Comparison of ENCODE assay signal across 8 mouse cellular contexts in genomic region chr7:30093918-30094415, GRCm38 (mm10). TPM values are rescaled to one million over a fixed set of nuclear protein-coding genes. Genes with fewer than 3 reads are reported as not detected.
DNase-seq lines count a peak whose midpoint lies in the region; ATAC-seq and TF ChIP-seq lines count a peak whose summit lies in the region.

No protein-coding gene starts in this region.

- peak overlapping the region; percentile 99 for H3K27ac ChIP-seq in gastrocnemius, adult 2 months
- H3K27ac ChIP-seq in forebrain, embryonic 15.5 days (replicated peaks): peak overlapping the region; percentile 99
- no peak overlapping the region for H3K27ac ChIP-seq in liver, embryonic 14.5 days

- DNase-seq in gastrocnemius, adult 2 months: no peak
- DNase-seq in gastrocnemius, adult 18-20 months (ENCODE audit: low spot score): no peak
- DNase-seq in liver, embryonic 14.5 days (ENCODE audit: low read depth in 3 of 3, low spot score in 3 of 3): no peak
- no peak for DNase-seq in B cell, adult 2 months
- DNase-seq in urinary bladder, adult 2 months (ENCODE audit: low spot score): no peak
- DNase-seq in kidney, adult 11 months: no peak

- peaks cover 3% of the 10 kb centered on the region; the same call in 1 of the 2 replicates for H3K36me3 ChIP-seq in E14TG2a.4 (ENCODE audit: insufficient read depth, low read length)
- peaks cover 5% of the 10 kb centered on the region; the same call in 1 of the 2 replicates for H3K36me3 ChIP-seq in forebrain, embryonic 15.5 days
- H3K36me3 ChIP-seq in liver, embryonic 14.5 days (replicated peaks; ENCODE audit: control insufficient read depth, insufficient read depth, low read depth): no peaks in the 10 kb centered on the region

- H3K9ac ChIP-seq in forebrain, embryonic 15.5 days (replicated peaks): no peak overlapping the region
- 0 out of 2 replicates have a peak overlapping the region, but pooled peaks have one; percentile 9 for H3K9ac ChIP-seq in liver, embryonic 14.5 days (replicated peaks)

- intact Hi-C loops in gastrocnemius, adult 2 months (cut with DNase I): loop anchor here (5.0 kb wide), 1 partner anchor 187 kb away; the partner anchor contains the start of genes Zfp27 and Zfp383

- no peak for ATAC-seq in forebrain, embryonic 15.5 days (replicated peaks)
- no peak for ATAC-seq in liver, embryonic 14.5 days (ENCODE audit: insufficient read depth)

- TF ChIP-seq CTCF in gastrocnemius, adult 2 months (IDR thresholded peaks at IDR 0.05): no peak
- TF ChIP-seq CTCF in E14TG2a.4 (conservative IDR thresholded peaks at IDR 0.05; ENCODE audit: low read length): no peak
- no peak for TF ChIP-seq CTCF in liver, embryonic 14.5 days (IDR thresholded peaks at IDR 0.05; ENCODE audit: low read depth)

- H3K4me1 ChIP-seq in E14TG2a.4 (replicated peaks; ENCODE audit: low read depth, low read length): peaks cover 62% of the 10 kb centered on the region
- peaks cover 46% of the 10 kb centered on the region for H3K4me1 ChIP-seq in forebrain, embryonic 15.5 days
- H3K4me1 ChIP-seq in liver, embryonic 14.5 days (replicated peaks; ENCODE audit: control insufficient read depth in 2 of 2, insufficient read depth in 2 of 2, low read length in 1 of 2): peaks cover 17 to 22% of the 10 kb centered on the region in 2 experiments

- H3K4me2 ChIP-seq in forebrain, embryonic 15.5 days (replicated peaks): peak overlapping the region; percentile 69
- H3K4me2 ChIP-seq in liver, embryonic 14.5 days (ENCODE audit: low read depth): peak overlapping the region; percentile 87

- no peaks in the 10 kb centered on the region for H3K9me3 ChIP-seq in E14TG2a.4 (ENCODE audit: low read length)
- no peaks in the 10 kb centered on the region for H3K9me3 ChIP-seq in forebrain, embryonic 15.5 days
- no peaks in the 10 kb centered on the region for H3K9me3 ChIP-seq in liver, embryonic 14.5 days (ENCODE audit: control insufficient read depth, low read length)

- no peaks in the 10 kb centered on the region for H3K27me3 ChIP-seq in E14TG2a.4 (ENCODE audit: insufficient read depth, low read length)
- H3K27me3 ChIP-seq in forebrain, embryonic 15.5 days: no peaks in the 10 kb centered on the region
- H3K27me3 ChIP-seq in liver, embryonic 14.5 days (ENCODE audit: control insufficient read depth, insufficient read depth, low read length): no peaks in the 10 kb centered on the region

- TF ChIP-seq EP300 in liver, embryonic 14.5 days (IDR thresholded peaks at IDR 0.05; ENCODE audit: low read depth): no peak

- 69% methylated on average over 6 of the region's 6 CpGs for WGBS in forebrain, embryonic 15.5 days
- WGBS in liver, embryonic 14.5 days (ENCODE audit: insufficient replicate concordance): 67% methylated on average over 6 of the region's 6 CpGs

- peak overlapping the region; percentile 95 for H3K4me3 ChIP-seq in gastrocnemius, adult 2 months
- H3K4me3 ChIP-seq in E14TG2a.4 (replicated peaks; ENCODE audit: low read length): peak overlapping the region; percentile 89
- H3K4me3 ChIP-seq in forebrain, embryonic 15.5 days: peak overlapping the region; percentile 70
- peak overlapping the region; percentile 75 to 95 for H3K4me3 ChIP-seq in liver, embryonic 14.5 days (ENCODE audit: insufficient read depth in 1 of 2, low read depth in 2 of 2, low read length in 2 of 2)

RNA-seq across cellular contexts. Expression of gene Zfp260, which starts 0.6 kb away (rescaled TPM):
- 10 to 100 TPM; 33.5 to 39.2 TPM for total RNA-seq in gastrocnemius, adult 2 months (2021)
- total RNA-seq in gastrocnemius, adult 18-20 months (2021): 10 to 100 TPM; 33.3 to 37.9 TPM
- polyA plus RNA-seq in forebrain, embryonic 15.5 days (2015; fragmentation: Nextera tagmentation; extraction: Ambion mirVana): 112 and 122 TPM in 2 replicates
- 3.7 and 4.8 TPM in 2 replicates for polyA plus RNA-seq in liver, embryonic 14.5 days (2012; rRNA removed)
- polyA plus RNA-seq in liver, embryonic 14.5 days (2014; fragmentation: Nextera tagmentation; extraction: Ambion mirVana): 11.9 and 12.6 TPM in 2 replicates
- 39.0 and 39.6 TPM in 2 replicates for polyA plus RNA-seq in urinary bladder, adult 2 months (2012; rRNA removed)

RNA-seq across cellular contexts. Expression of gene Zfp566, which starts 3.6 kb away (rescaled TPM):
- 1 to 10 TPM; 1.2 to 3.4 TPM for total RNA-seq in gastrocnemius, adult 2 months (2021)
- 1 to 10 TPM; 2.2 to 3.4 TPM for total RNA-seq in gastrocnemius, adult 18-20 months (2021)
- polyA plus RNA-seq in forebrain, embryonic 15.5 days (2015; fragmentation: Nextera tagmentation; extraction: Ambion mirVana): 21.0 and 22.5 TPM in 2 replicates
- polyA plus RNA-seq in liver, embryonic 14.5 days (2012; rRNA removed): 0.54 and 1.8 TPM in 2 replicates
- 1.3 and 1.5 TPM in 2 replicates for polyA plus RNA-seq in liver, embryonic 14.5 days (2014; fragmentation: Nextera tagmentation; extraction: Ambion mirVana)
- polyA plus RNA-seq in urinary bladder, adult 2 months (2012; rRNA removed): 3.6 and 4.7 TPM in 2 replicates

RNA-seq across cellular contexts. Expression of gene Gm26920, which starts 3.8 kb away (rescaled TPM):
- total RNA-seq in gastrocnemius, adult 2 months (2021): under 1 TPM in 1 of 2 experiments, not detected in 1; 0.59 TPM
- total RNA-seq in gastrocnemius, adult 18-20 months (2021): not detected
- 2.3 and 2.4 TPM in 2 replicates for polyA plus RNA-seq in forebrain, embryonic 15.5 days (2015; fragmentation: Nextera tagmentation; extraction: Ambion mirVana)
- polyA plus RNA-seq in liver, embryonic 14.5 days (2012; rRNA removed): 0.13 TPM in 1 of 2 replicates, not detected in the other
- polyA plus RNA-seq in liver, embryonic 14.5 days (2014; fragmentation: Nextera tagmentation; extraction: Ambion mirVana): 0.23 TPM in 1 of 2 replicates, not detected in the other
- 0.15 and 0.17 TPM in 2 replicates for polyA plus RNA-seq in urinary bladder, adult 2 months (2012; rRNA removed)

RNA-seq across cellular contexts. Expression of gene Zfp82, which starts 21.3 kb away (rescaled TPM):
- total RNA-seq in gastrocnemius, adult 2 months (2021): 1 to 10 TPM; 1.3 to 2.3 TPM
- total RNA-seq in gastrocnemius, adult 18-20 months (2021): 1 to 10 TPM; 1.6 to 2.7 TPM
- 14.3 and 14.7 TPM in 2 replicates for polyA plus RNA-seq in forebrain, embryonic 15.5 days (2015; fragmentation: Nextera tagmentation; extraction: Ambion mirVana)
- polyA plus RNA-seq in liver, embryonic 14.5 days (2012; rRNA removed): 0.22 and 0.50 TPM in 2 replicates
- polyA plus RNA-seq in liver, embryonic 14.5 days (2014; fragmentation: Nextera tagmentation; extraction: Ambion mirVana): 1.2 and 1.8 TPM in 2 replicates
- 1.3 and 1.9 TPM in 2 replicates for polyA plus RNA-seq in urinary bladder, adult 2 months (2012; rRNA removed)

RNA-seq across cellular contexts. Expression of gene Zfp382, which starts 27.8 kb away (rescaled TPM):
- 1 to 10 TPM; 1.1 to 1.3 TPM for total RNA-seq in gastrocnemius, adult 2 months (2021)
- 1 to 10 TPM; 1.3 TPM for total RNA-seq in gastrocnemius, adult 18-20 months (2021)
- polyA plus RNA-seq in forebrain, embryonic 15.5 days (2015; fragmentation: Nextera tagmentation; extraction: Ambion mirVana): 24.9 and 25.5 TPM in 2 replicates
- 0.26 and 0.66 TPM in 2 replicates for polyA plus RNA-seq in liver, embryonic 14.5 days (2012; rRNA removed)
- 0.32 and 1.5 TPM in 2 replicates for polyA plus RNA-seq in liver, embryonic 14.5 days (2014; fragmentation: Nextera tagmentation; extraction: Ambion mirVana)
- polyA plus RNA-seq in urinary bladder, adult 2 months (2012; rRNA removed): 2.6 and 3.0 TPM in 2 replicates
